Mouse (Mus musculus) frontal cortex, postnatal 25 days (tissue): Measurements from ENCODE around the gene Iqschfp.

Experiments
- DNase-seq, 2 experiments: peaks; one replicate each; pipeline ENCODE4 v3.0.0; 2022; ENCODE audit warnings: low spot score in 2 of 2

Iqschfp gene

GRCm38 (mm10) chr3:67954459-67955065, 62.5 kb downstream of the Iqschfp start:
- peak; percentile 20 to 38 for DNase-seq

GRCm38 (mm10) chr3:67959672-67960071, 67.6 kb downstream of the Iqschfp start:
- no peak for DNase-seq

- no peak for DNase-seq
Observed at GRCm38 (mm10) chr3:67960133-67960532, 68.1 kb downstream of the Iqschfp start.

DNA sequence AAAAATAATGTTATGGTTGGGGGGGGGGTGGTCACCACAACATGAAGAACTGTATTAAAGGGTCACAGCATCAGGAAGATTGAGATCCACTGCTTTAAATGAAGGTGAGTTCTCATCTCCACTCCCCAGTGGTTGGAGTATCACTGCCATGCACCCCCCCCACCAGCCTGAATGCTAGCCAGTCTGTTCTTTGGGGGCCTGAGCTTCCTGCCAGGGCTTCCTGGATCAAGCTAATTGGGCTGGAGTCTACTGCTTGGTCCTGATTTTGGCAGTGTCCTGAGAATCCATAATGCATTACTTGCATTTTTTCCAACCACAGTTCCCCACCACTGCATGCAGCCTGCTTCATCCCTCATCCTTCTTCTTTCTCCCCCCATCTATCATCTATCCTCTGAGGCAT, 68.7 kb downstream of the Iqschfp start:
- no peak for DNase-seq

DNA sequence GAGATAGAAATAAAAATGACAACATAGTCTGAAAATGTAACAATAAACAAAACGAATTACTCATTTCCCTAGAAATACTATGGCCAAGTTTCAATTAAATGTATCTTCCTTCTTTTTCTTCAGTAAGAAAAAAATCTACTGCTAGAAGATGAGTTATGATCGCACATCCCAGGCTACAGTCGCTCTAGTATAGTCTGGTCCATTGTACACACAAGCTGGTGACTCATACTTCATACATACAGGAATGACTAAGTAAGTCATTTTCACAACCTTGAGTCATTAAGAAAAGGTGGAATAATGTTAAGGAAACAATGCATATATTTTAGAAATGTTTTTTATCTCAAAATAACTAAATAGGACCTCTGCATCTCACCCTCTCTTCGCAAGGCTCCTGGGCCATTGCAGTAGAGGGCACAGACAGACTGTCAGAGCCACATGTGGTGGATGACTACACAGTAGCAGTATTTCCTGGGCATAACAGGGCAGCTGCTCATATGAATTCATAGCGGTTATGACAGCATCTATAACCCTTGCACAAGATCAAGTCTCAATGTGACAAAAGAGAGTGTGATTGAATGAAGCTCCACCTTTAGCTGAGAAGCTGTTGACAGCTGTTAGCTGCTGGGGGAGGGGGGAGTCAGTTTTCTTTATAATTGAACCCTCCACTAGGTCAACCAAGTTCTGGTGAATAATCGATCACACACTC, 70.1 kb downstream of the Iqschfp start:
- no peak for DNase-seq

GRCm38 (mm10) chr3:67974340-67974998, 82.4 kb downstream of the Iqschfp start:
- DNase-seq: no peak

- no peak for DNase-seq
Observed at GRCm38 (mm10) chr3:67980006-67980405, 88.0 kb downstream of the Iqschfp start.

DNA sequence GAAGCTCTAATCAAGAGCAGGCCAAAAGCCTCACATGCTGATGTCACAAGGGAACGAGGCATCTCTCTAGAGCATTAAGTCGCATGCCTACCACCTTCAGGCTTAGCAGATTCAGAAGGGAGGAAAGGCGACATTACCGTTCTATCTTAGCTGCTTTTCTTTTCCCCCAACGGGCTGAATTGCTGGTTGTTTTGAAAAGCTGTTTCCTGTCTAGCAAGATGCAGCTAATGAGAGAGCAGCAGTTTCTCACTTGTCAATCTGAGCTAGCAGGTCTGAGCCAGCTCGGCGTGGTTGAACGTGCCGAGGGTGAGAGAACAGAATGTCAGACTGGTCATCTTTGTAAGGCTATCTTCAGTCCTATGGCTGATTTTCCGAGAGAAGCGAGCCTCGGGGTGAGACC, 91.3 kb downstream of the Iqschfp start:
- DNase-seq: no peak

GRCm38 (mm10) chr3:68002415-68002814, 110.4 kb downstream of the Iqschfp start:
- no peak for DNase-seq

DNA sequence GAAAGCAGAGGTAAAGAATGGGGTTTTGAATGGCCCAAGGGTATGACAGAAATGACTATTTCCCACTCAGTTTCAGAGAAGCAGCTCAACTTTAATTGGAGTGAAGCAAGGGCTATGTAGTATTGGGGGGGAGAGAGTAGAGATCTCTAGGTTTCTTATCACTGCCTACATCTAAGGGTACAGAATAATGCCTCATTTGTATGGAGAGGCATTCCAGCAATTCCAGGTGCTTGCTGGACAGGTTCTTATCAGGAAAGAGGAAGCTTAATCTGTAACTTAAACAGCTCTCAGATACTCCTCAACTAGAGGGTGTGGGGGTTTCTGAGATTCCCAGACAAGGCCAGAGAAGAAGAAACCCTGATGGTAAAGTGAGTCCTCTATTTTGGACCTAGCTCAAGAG, 120.3 kb downstream of the Iqschfp start:
- no peak for DNase-seq

DNA sequence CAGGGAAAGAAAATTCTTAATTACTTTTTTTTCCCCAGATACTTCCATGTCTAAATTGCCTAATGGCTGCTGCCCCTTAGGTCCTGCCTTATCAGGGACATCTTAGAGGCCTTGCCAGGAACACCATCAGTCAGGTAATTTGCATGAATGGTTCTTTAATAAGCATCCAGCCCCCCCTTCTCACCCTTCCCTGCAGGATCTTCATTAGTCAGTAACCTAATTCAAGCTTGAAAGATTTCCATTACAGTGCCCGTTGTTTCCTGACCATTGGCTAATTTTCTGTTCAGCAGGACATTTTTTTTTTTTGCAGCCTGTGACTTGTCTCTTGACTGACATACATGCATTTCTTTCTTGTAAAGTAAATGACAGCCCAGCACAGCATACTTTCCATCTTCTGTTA, 123.8 kb downstream of the Iqschfp start:
- DNase-seq: no peak

GRCm38 (mm10) chr3:68019401-68019800, 127.4 kb downstream of the Iqschfp start:
- no peak for DNase-seq

DNA sequence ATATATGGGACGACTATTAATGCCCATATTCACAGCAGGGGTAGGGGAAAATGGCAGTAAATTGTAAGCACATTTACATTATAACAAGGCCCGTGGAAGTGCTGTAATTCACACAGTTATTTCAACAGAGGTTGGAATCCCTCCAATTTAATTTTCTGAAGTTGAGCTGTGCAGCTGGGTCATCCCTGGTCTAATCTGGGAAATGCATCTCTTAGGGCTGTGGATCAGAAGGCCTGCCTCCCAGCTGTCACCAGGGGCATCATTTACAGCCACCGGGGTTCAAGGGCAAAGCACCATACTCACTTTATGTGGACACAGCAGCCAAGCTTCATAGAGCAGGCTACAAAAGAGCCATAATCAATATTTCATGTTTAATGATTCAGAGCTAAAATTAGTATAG, 144.1 kb downstream of the Iqschfp start:
- no peak for DNase-seq

DNA sequence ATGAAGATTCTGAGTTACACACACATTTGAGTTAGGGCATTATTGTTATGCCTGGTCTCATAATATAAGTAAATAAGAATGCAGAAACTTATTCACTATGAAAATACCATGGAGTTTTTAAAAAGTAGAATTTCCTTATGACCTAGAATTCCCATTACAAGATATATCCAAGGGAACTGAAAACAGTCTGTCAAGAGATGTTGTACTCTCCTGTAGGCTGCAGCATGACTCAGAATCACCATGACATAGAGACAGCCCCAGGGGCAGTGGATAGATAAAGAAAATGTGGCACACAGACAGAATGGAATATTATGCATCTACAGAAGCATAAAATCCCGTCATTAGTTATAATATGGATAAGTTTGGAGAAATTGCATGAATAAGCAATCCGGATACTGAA, 150.9 kb downstream of the Iqschfp start:
- DNase-seq: no peak

- no peak for DNase-seq
Observed at GRCm38 (mm10) chr3:68045475-68046416, 153.7 kb downstream of the Iqschfp start.

- DNase-seq: no peak
Observed at GRCm38 (mm10) chr3:68053538-68053937, 161.5 kb downstream of the Iqschfp start.

DNA sequence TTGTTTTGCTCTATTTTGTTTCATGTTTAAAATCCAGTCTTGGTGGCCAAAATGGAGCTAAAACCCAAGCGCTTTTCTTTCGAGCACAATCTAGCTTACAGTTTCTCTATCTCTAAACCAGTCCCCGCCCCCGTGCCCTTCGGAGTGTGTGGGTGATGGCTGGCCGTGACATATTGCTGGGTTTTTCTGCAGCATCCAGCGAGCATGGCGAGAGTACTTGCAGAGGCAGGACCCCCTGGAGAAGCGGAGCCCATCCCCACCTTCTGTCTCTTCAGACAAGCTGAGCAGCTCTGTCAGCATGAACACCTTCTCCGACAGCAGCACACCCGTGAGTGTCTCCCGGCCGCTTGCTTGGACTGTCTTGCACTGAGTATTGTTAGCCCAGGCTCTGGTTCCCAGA, 163.0 kb downstream of the Iqschfp start:
- peak in 1 of 2 experiments; percentile 50 for DNase-seq

DNA sequence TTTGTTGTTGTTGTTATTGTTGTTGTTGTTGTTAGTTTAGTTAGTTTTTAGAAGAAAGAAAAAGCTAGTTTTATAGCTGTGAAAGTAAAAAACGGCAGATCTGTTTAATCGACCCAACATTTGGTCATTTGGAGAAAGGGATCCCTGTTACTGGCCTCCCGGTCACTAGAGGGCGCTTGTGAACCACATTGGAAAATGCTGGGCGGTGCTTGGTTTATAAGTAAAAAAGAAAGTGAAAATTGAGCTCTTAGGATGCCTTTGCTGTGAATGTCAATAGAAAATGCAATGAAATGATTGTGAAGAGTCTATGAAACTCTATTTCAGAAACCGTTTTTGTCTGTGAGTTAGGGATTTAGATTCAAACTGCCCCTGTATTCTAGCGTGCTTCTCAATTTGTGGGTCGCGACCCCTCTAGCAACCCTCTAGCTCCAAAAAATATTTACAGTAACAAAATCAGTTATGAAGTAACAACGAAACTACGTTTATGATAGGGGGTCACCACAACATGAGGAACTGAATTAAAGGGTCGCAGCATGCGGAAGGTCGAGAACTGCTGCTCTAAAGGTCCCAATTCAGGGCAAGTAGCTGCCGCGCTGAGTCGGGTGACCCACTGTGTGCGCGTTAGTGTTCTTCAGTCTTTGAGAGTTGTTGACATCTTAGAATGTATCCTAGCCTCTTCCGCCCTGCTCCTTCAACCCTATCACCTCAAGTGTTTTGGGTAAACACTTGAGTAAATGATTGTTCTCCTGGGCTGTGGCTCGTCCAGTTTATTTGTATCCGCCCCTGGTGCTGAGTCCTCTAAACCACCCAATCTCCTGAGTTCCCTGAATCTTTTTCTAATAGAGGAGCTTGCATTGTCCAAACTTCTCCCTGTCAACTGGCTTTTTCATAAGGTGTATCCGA, 164.6 kb downstream of the Iqschfp start:
- DNase-seq: peak; percentile 67 to 69

- no peak for DNase-seq
Observed at GRCm38 (mm10) chr3:68059162-68059800, 167.2 kb downstream of the Iqschfp start.

- DNase-seq: no peak
Observed at GRCm38 (mm10) chr3:68064731-68065130, 172.7 kb downstream of the Iqschfp start, which contains the start of gene Schip1. Schip1 (plus strand) TSS chr3:68064802.
